Mouse (Mus musculus) left cerebral cortex, postnatal 14 days (tissue): ENCODE data around the gene Gm10944. TPM values are rescaled to one million over a fixed set of nuclear protein-coding genes. Genes with fewer than 3 reads are reported as not detected.

Experiments
- DNase-seq, 2 experiments: peaks; one replicate each; pipeline ENCODE4 v3.0.0; 2021 to 2022; ENCODE audit warnings: low spot score in 2 of 2, mixed read lengths in 1 of 2
- intact Hi-C: fragments of 180-260 bp; cut with DNase I; formaldehyde crosslinking; loops from one replicate; pipeline ENCODE4 v1.15.1; 2025
- long read RNA-seq, 2 experiments: library from polyadenylated mRNA; stranded (forward); transcript quantifications; one replicate each; pipeline ENCODE4 v2.0.0; 2021
- total RNA-seq, 2 experiments: library from RNA; stranded (reverse); gene quantifications; 2 replicates each; pipeline ENCODE4 v1.2.3; 2021

The Gm10944 gene
- not detected for total RNA-seq
- long read RNA-seq, experiment 1 = 0 reads
- long read RNA-seq, experiment 2 = 0 reads

GRCm38 (mm10) chr10:10681048-10681447 is at the start of gene Gm10944:
Gene Gm10944, plus strand, starts transcription at chr10:10681348.
- no peak for DNase-seq
- intact Hi-C loops = loop anchor here (10.0 kb wide), 1 partner anchor 66 kb away; no protein-coding TSS in a partner anchor

DNA sequence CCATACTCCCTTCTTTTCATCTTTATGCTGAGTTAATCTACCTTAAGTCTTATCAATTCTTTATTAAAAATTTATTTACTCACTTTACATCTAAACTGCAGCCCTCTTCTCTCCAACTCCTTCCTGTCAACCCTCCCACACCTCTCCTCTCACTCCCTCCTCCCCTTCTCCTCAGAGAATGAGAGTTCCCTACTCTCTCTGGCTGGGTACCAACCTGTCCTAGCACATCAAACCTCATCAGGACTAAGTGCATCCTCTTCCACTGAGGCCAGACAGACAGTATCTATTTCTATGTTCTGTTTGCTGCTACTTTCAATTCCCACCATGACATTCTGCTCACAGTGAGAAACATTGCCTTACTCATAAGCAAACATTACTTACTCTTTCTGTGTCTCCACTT is 25.2 kb upstream of the Gm10944 start:
- no peak for DNase-seq
- intact Hi-C loops = no loop called here

DNA sequence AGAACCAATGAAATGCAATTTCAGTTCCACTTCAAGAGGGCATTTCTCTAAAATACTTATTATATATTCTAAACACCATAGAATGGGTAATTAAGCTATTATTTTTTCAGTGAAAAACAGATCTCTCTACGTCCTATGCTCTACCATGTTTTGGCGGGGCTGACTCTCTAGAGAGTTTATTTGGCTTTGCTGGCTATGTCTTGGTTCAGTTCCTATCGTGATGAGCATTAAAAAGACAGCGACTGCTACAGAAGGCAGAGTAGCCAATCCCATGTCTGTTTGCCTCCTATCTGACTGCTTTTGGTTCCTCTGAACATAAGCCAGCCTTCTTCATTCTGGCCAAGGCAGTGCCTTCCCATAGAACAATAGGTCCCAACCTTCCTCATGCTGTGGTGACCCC is 24.5 kb upstream of the Gm10944 start:
- no peak for DNase-seq
- intact Hi-C loops = no loop called here

GRCm38 (mm10) chr10:10659161-10659560 is 22.0 kb upstream of the Gm10944 start:
- no peak for DNase-seq
- intact Hi-C loops = no loop called here

DNA sequence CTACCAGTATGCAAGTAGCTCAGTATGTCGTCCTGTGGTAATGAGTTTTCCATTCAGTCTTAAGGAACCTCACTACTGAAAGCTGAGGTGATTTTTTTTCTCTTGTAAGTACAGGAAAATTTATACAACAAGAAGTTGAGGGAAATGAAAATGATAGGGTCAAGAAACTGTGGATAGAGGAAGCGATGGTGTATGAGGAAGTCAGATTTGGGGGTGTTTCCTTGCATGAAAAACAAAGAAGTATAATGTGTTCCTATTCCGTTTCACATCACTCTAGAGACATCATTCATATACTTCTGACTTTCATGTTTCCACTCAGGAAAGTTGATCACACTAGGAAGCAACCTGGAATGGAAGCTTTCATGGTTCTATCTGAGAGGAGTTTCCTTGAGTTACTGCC is 21.2 kb upstream of the Gm10944 start:
- intact Hi-C loops = no loop called here
- DNase-seq = no peak

GRCm38 (mm10) chr10:10688907-10689667 is 7.9 kb downstream of the Gm10944 start:
- intact Hi-C loops = loop anchor here (10.0 kb wide), 1 partner anchor 74 kb away; no protein-coding TSS in a partner anchor
- DNase-seq = peak; percentile 33 to 35

GRCm38 (mm10) chr10:10689668-10690223 is 8.6 kb downstream of the Gm10944 start:
- intact Hi-C loops = loop anchor here (10.0 kb wide), 2 partner anchors 75 to 395 kb away; partner anchors contain the start of gene Grm1

GRCm38 (mm10) chr10:10697497-10697896 is 16.3 kb downstream of the Gm10944 start:
- DNase-seq = peak in 1 of 2 experiments; percentile 31
- intact Hi-C loops = loop anchor here (10.0 kb wide), 1 partner anchor 387 kb away; the partner anchor contains the start of gene Grm1

More at GRCm38 (mm10) chr10:10689668-10690223, 8.6 kb downstream of the Gm10944 start:
- DNase-seq = no peak

DNA sequence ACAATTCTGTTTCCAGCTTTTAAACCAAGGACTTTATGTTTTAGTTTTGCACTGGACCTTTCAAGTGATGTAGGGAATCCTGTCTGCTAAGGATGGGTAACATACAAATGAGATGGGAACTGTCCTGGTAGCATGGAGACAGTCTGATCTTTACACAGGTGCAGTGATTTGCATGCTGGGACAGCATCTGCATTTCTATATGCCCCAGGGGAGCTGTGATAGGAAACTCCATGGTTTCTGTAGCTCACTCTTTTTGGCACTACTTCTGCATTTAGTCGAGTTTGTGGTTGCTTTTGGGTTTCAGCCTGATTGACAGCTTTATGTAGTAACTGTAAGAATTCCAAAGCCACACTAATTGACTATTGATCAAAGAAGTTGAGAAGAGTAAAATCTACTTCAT is 19.8 kb downstream of the Gm10944 start:
- intact Hi-C loops = no loop called here
- no peak for DNase-seq

DNA sequence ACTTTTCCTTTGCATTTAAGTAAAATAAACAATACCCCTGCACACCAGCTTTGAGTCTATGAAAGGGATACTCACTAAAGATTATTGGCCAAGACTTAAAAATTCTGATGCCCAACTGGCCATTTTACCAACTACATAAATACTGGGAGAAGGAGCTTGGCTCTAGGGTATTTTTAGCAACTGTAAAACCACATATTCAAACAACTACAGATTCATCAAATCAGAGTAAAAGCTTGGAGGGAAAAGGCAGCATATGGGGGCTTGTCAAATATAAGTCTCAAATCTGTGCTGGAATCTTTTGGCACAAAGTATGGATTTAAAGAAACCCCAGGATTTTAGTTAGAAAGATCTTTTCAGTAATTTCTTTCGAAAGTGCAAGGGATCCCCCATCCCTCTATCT is 20.2 kb downstream of the Gm10944 start:
- intact Hi-C loops = no loop called here
- DNase-seq = no peak

DNA sequence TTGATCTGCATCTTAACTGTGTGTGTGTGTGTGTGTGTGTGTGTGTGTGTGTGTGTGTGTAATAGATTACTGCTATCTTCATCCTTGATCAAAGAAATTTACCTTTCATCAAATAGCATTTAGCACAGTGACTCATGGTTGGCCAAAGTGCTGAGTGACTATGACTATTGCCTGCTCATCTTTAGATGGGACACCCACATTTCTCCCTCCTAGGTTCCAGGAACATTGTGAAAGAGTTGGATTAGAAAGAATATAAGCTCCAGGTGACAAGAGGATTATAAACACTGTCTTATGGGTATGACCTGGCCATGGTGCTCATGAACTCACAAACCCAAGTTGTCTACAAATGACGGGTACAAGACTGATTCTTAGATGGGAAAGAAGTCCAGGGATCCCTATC is 26.9 kb downstream of the Gm10944 start:
- intact Hi-C loops = no loop called here
- DNase-seq = no peak

- DNase-seq = no peak
- intact Hi-C loops = no loop called here
Measured at GRCm38 (mm10) chr10:10710359-10710758, 29.2 kb downstream of the Gm10944 start.

- no peak for DNase-seq
- intact Hi-C loops = no loop called here
Measured at GRCm38 (mm10) chr10:10710837-10711236, 29.7 kb downstream of the Gm10944 start.

GRCm38 (mm10) chr10:10726501-10726900 is 45.4 kb downstream of the Gm10944 start:
- intact Hi-C loops = no loop called here
- DNase-seq = no peak

Other genes with a start within 250 kb of the Gm10944 start
- gene Adgb, start 209.0 kb upstream of the Gm10944 start, total RNA-seq = under 1 TPM; 0.27 to 0.40 TPM
- 1 to 10 TPM; 1.6 to 1.7 TPM for gene Rab32, start 123.1 kb upstream of the Gm10944 start, total RNA-seq